Mouse (Mus musculus): ENCODE results near the gene Fahd1. TPM values are rescaled to one million over a fixed set of nuclear protein-coding genes. Genes with fewer than 3 reads are reported as not detected.

Gene Fahd1
- total and polyA plus RNA-seq, 2 experiments from 2014 or later = 15.6 to 16.6 TPM

DNA sequence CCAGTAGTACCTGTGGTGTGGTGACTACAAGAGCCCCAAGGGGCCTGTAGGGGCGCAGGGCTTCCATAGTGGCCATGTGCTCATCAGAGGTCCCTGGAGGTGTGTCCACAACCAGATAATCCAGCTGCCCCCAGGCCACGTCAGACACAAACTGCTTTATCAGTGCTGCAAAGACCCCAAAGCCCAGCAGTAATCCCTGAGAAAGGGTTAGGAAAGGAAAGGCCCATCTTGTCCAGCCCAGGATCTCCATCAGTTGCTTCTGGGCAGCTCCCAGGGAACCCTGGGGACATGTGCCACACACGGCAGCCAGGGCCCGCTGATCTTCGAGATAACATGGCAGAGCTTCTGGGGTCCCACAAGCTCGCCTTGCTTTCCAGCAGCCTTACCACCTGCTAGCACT lies 34.2 kb upstream of the Fahd1 start:
- DNase-seq (no peak), ATAC-seq (no peak)
- no peaks in the 10 kb centered on the region for H3K9me3 ChIP-seq (ENCODE audit: low read length)
- H3K9ac ChIP-seq = no peak overlapping the region
- H3K27ac ChIP-seq (ENCODE audit: low read depth, low read length) = no peak overlapping the region
- H3K27me3 ChIP-seq (ENCODE audit: insufficient read depth, low read length) = no peaks in the 10 kb centered on the region
- 85% methylated on average over 6 of the region's 6 CpGs for WGBS
- no peak overlapping the region for H3K4me2 ChIP-seq (ENCODE audit: low read depth)
- peaks cover 9% of the 10 kb centered on the region for H3K4me1 ChIP-seq (ENCODE audit: insufficient read depth)
- TF ChIP-seq CTCF (IDR thresholded peaks at IDR 0.05; ENCODE audit: low read depth) = no peak
- peaks cover 24% of the 10 kb centered on the region for H3K36me3 ChIP-seq (ENCODE audit: insufficient read depth)
- H3K4me3 ChIP-seq (ENCODE audit: low read depth, low read length) = no peak overlapping the region

DNA sequence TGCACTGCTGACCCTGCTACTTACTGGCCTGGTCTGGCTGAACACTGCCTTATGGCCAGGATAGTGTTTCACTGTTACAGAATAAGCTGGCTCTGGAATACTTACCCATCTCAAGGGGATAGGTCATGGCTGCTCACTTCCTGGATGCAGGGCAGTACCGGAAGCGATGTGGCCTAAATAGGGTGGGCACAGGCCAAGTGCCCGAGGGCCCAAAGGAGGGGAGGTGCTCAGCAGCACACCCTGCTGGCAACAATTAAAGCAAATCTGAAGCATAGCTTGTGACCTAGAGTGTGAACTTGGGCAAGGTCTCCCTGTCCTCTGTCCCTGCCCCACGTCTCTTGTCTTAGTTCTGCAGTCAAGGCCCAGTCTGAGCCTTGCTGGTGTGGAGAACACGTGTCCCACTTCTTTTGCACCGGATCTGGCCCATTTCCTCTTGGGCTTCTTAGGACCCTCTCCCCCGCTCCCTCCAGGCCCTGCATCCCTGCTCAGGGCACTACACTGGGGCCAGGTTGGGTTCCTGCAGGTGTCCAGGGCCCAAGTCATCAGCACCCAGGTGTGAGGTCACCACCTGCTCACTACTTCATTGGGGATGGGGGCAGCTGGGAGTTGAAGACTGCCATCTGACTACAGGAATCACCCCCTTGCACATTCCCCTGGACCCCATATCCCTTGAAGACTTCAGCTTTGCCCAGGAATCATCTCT lies 31.7 kb upstream of the Fahd1 start:
- H3K9me3 ChIP-seq (ENCODE audit: low read length) = no peaks in the 10 kb centered on the region
- no peaks in the 10 kb centered on the region for H3K27me3 ChIP-seq (ENCODE audit: insufficient read depth, low read length)
- peak; percentile 58 for TF ChIP-seq CTCF (IDR thresholded peaks at IDR 0.05; ENCODE audit: low read depth)

DNA sequence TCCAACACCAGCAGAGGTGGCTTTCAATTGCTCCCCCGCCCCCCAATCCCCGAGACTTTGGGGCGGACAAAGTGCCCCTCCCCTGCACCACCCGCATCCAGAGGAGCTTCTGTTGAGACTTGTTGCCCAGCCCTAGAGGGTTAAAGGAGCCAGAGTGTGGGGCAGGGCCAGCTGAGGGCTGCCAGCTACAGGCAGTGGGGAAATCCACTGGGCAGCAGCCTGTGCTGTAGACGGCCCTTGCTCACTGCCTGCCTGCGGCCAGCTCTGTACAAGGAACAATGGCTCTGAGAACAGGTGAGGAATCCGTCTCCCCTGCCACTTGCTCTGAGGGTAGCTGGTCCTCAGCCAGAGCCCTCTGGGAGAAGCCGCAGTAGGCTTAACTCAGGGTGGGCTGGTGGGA lies 28.4 kb upstream of the Fahd1 start:
- DNase-seq (no peak), ATAC-seq (no peak)
- Histone ChIP-seq H3K27me3 (ENCODE audit: insufficient read depth, low read length) (no peaks in the 10 kb centered on the region), H3K9me3 (ENCODE audit: low read length) (no peaks in the 10 kb centered on the region), H3K27ac (ENCODE audit: low read depth, low read length) (no peak overlapping the region), H3K9ac (no peak overlapping the region), H3K4me3 (ENCODE audit: low read depth, low read length) (no peak overlapping the region), H3K36me3 (ENCODE audit: insufficient read depth) (peaks cover 13% of the 10 kb centered on the region), H3K4me1 (ENCODE audit: insufficient read depth) (no peaks in the 10 kb centered on the region), H3K4me2 (ENCODE audit: low read depth) (no peak overlapping the region)
- no peak for TF ChIP-seq CTCF (IDR thresholded peaks at IDR 0.05; ENCODE audit: low read depth)
- WGBS = 74% methylated on average over 8 of the region's 8 CpGs

More for the DNA sequence above, 31.7 kb upstream of the Fahd1 start:
- Histone ChIP-seq H3K4me2 (ENCODE audit: low read depth) (no peak overlapping the region), H3K27ac (ENCODE audit: low read depth, low read length) (no peak overlapping the region), H3K4me3 (ENCODE audit: low read depth, low read length) (no peak overlapping the region), H3K4me1 (ENCODE audit: insufficient read depth) (no peaks in the 10 kb centered on the region), H3K36me3 (ENCODE audit: insufficient read depth) (peaks cover 18% of the 10 kb centered on the region), H3K9ac (no peak overlapping the region)
- WGBS = 44% methylated on average over 7 of the region's 7 CpGs
- ATAC-seq (no peak), DNase-seq (no peak)

DNA sequence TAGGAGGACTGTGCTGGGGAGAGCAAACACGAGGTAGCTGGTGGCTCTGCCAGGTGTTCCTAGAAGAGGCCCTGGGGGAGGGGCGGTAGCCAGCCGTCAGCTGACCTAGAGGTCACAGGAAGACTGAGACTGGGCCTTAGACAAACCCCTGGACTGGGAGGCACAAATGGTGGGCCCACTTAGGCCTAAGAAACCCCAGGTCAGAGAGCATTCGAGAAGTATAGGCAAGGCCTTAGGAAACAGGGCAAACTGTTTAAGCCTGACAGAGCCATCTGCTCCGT lies 27.9 kb upstream of the Fahd1 start:
- Histone ChIP-seq H3K27ac (ENCODE audit: low read depth, low read length) (no peak overlapping the region), H3K4me1 (ENCODE audit: insufficient read depth) (no peaks in the 10 kb centered on the region), H3K9me3 (ENCODE audit: low read length) (no peaks in the 10 kb centered on the region), H3K4me2 (ENCODE audit: low read depth) (no peak overlapping the region), H3K9ac (no peak overlapping the region), H3K4me3 (ENCODE audit: low read depth, low read length) (no peak overlapping the region), H3K27me3 (ENCODE audit: insufficient read depth, low read length) (no peaks in the 10 kb centered on the region), H3K36me3 (ENCODE audit: insufficient read depth) (peaks cover 8% of the 10 kb centered on the region)
- 46% methylated on average over 5 of the region's 5 CpGs for WGBS
- TF ChIP-seq CTCF (IDR thresholded peaks at IDR 0.05; ENCODE audit: low read depth) = no peak
- DNase-seq (no peak), ATAC-seq (no peak)

DNA sequence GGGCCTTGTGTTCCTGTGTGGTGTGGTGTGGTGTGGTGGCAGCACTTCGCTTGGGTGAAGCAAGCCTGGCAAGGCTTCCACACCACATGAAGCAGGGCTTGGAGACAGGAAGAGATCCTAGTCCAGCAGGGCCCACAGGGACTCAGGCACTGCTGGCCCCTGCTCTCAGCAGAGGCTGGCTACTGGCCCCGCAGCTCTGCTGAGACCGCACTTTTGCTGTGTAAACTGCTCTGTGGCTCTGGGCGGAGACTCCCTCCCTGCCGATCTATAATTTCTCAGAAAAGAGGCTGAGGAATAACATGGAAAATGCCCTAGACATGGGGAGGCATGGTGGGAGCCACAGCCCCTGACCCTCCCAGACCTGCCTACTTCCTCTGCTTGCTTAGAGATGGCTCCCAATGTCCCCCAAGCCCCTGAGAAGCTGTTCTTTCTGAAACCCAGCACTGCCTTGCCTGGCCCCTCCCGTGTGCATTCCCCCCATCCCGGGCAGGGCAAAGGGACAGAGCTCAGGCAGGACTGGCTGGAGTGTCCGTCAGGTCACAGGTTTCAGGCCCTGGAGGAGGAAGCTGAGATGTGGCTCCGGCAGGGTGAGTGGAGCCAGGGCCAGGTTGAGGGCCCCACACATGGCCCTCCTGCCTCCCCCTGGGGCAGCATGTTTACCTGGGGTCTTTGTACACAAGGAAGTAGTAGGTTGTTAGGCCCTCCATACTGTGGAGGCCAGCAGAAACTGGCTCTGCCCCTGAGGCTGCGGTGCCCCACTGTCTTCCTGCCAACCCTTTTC lies 27.4 kb upstream of the Fahd1 start:
- no peak for DNase-seq
- 70% methylated on average over 10 of the region's 10 CpGs for WGBS
- TF ChIP-seq CTCF (IDR thresholded peaks at IDR 0.05; ENCODE audit: low read depth) = no peak
- Histone ChIP-seq H3K27ac (ENCODE audit: low read depth, low read length) (no peak overlapping the region), H3K4me3 (ENCODE audit: low read depth, low read length) (no peak overlapping the region), H3K36me3 (ENCODE audit: insufficient read depth) (peaks cover 3% of the 10 kb centered on the region), H3K4me1 (ENCODE audit: insufficient read depth) (no peaks in the 10 kb centered on the region), H3K27me3 (ENCODE audit: insufficient read depth, low read length) (no peaks in the 10 kb centered on the region), H3K9ac (no peak overlapping the region), H3K4me2 (ENCODE audit: low read depth) (no peak overlapping the region), H3K9me3 (ENCODE audit: low read length) (no peaks in the 10 kb centered on the region)
- ATAC-seq = no peak

DNA sequence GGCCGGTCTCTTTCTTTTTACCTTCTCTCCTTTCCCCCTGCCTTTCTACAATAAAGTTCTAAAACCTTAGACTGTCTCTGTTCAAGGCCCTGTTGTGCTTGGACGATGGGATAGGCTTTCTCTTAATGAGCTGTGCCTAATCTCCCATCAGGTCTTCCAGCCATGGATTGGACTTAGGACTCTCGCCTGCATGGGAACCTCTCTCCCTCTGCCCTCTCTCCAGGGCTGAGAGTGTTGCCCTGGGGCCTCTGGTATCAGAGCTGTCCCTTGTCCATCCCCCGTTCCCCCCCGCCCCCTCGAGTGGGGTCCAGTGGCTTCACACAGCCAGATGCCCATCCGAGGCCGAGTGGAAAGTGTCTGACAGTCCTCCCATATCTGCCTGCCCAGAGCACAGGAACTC lies 24.8 kb upstream of the Fahd1 start:
- Histone ChIP-seq H3K36me3 (ENCODE audit: insufficient read depth) (no peaks in the 10 kb centered on the region), H3K9me3 (ENCODE audit: low read length) (no peaks in the 10 kb centered on the region), H3K4me2 (ENCODE audit: low read depth) (no peak overlapping the region), H3K4me1 (ENCODE audit: insufficient read depth) (no peaks in the 10 kb centered on the region), H3K27me3 (ENCODE audit: insufficient read depth, low read length) (no peaks in the 10 kb centered on the region), H3K9ac (no peak overlapping the region), H3K27ac (ENCODE audit: low read depth, low read length) (no peak overlapping the region), H3K4me3 (ENCODE audit: low read depth, low read length) (no peak overlapping the region)
- ATAC-seq = no peak
- WGBS = 83% methylated on average over 8 of the region's 8 CpGs
- TF ChIP-seq CTCF (IDR thresholded peaks at IDR 0.05; ENCODE audit: low read depth) = no peak
- DNase-seq = no peak

DNA sequence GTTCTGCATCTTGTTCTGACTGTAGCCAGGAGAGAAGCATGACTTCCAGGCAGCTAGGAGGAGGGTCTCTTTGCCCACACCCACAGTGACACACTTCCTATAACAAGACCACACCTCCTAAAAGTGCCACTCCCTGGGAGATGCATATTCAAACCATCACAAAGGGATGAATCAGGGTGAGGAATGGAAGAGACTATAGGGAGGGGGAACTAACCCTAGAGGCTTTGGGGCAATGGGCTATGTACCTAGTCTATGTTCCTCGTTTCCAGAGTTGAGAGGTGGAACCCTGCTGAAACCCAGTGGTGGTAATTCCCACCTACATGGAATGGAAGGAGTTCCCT lies 24.2 kb upstream of the Fahd1 start:
- Histone ChIP-seq H3K4me1 (ENCODE audit: insufficient read depth) (no peaks in the 10 kb centered on the region), H3K9ac (no peak overlapping the region), H3K27me3 (ENCODE audit: insufficient read depth, low read length) (no peaks in the 10 kb centered on the region), H3K36me3 (ENCODE audit: insufficient read depth) (no peaks in the 10 kb centered on the region), H3K27ac (ENCODE audit: low read depth, low read length) (no peak overlapping the region), H3K4me3 (ENCODE audit: low read depth, low read length) (no peak overlapping the region), H3K9me3 (ENCODE audit: low read length) (no peaks in the 10 kb centered on the region), H3K4me2 (ENCODE audit: low read depth) (no peak overlapping the region)
- no peak for ATAC-seq
- whole genome bisulfite sequencing = 50% methylated on average over 1 of the region's 1 CpGs
- no peak for DNase-seq
- TF ChIP-seq CTCF (IDR thresholded peaks at IDR 0.05; ENCODE audit: low read depth) = no peak
